Mouse (Mus musculus) cortical plate, adult 2 months (tissue): ENCODE measurements around the gene Phf21a. TPM values are rescaled to one million over a fixed set of nuclear protein-coding genes. Genes with fewer than 3 reads are reported as not detected.

Experiments used
- H3K27ac ChIP-seq: fragments of 200-500 bp; 2 replicates; pipeline ENCODE4 v1.5.1; 2012; ENCODE audit warnings: low read length, control low read depth, inconsistent platforms; ENCODE audit not compliant: insufficient read depth
- H3K4me1 ChIP-seq: fragments of 200-500 bp; 2 replicates; pipeline ENCODE4 v1.6.1; 2011; ENCODE audit warnings: low read length; ENCODE audit not compliant: control insufficient read depth, insufficient read depth
- H3K4me3 ChIP-seq: fragments of 200-500 bp; 2 replicates; pipeline ENCODE4 v1.5.1; 2011; ENCODE audit warnings: mild to moderate bottlenecking, low read length, control low read depth; ENCODE audit not compliant: insufficient read depth
- CTCF ChIP-seq: fragments of 200-500 bp; IDR thresholded peaks from 2 replicates; pipeline ENCODE4 v1.5.1; 2011; ENCODE audit warnings: mild to moderate bottlenecking, control low read depth, low read length; ENCODE audit not compliant: insufficient read depth; ENCODE audit errors: extremely low read depth
- POLR2A ChIP-seq: fragments of 200-500 bp; IDR thresholded peaks from 2 replicates; pipeline ENCODE4 v1.6.1; 2011; ENCODE audit warnings: mild to moderate bottlenecking, low read length, control low read depth; ENCODE audit not compliant: insufficient read depth; ENCODE audit errors: extremely low read depth
- polyA plus RNA-seq: library from polyadenylated mRNA; depleted of rRNA; stranded (reverse); fragments of >200 nt; gene quantifications from 2 replicates; pipeline ENCODE4 v1.2.3, GENCODE M21; 2012; rRNA removed

Gene Phf21a
- polyA plus RNA-seq, 1 experiment = 47.1 TPM

GRCm38 (mm10) chr2:92403776-92404319 is 310.9 kb downstream of the Phf21a start:
- Histone ChIP-seq H3K27ac (peak overlapping the region; percentile 11; the same call in 1 of the 2 replicates), H3K4me1 (peaks cover 6% of the 10 kb centered on the region; the same call in 1 of the 2 replicates), H3K4me3 (no peak overlapping the region)
- TF ChIP-seq POLR2A = no peak
- no peak for TF ChIP-seq CTCF

GRCm38 (mm10) chr2:92404737-92405136 is 311.8 kb downstream of the Phf21a start:
- Histone ChIP-seq H3K4me3 (no peak overlapping the region), H3K27ac (no peak overlapping the region), H3K4me1 (peaks cover 6% of the 10 kb centered on the region; the same call in 1 of the 2 replicates)
- TF ChIP-seq CTCF = no peak
- no peak for TF ChIP-seq POLR2A

- Histone ChIP-seq H3K4me3 (no peak overlapping the region), H3K4me1 (peaks cover 6% of the 10 kb centered on the region; the same call in 1 of the 2 replicates), H3K27ac (no peak overlapping the region)
- TF ChIP-seq POLR2A (no peak), CTCF (no peak)
These were observed 312.8 kb downstream of the Phf21a start for GRCm38 (mm10) chr2:92405687-92406086.

GRCm38 (mm10) chr2:92408309-92409045 is 315.6 kb downstream of the Phf21a start:
- TF ChIP-seq CTCF (no peak), POLR2A (no peak)
- no peak overlapping the region for H3K4me3 ChIP-seq
- peak overlapping the region; percentile 3; the same call in 1 of the 2 replicates for H3K27ac ChIP-seq
- peaks cover 3% of the 10 kb centered on the region; the same call in 1 of the 2 replicates for H3K4me1 ChIP-seq

- TF ChIP-seq CTCF (no peak), POLR2A (no peak)
- Histone ChIP-seq H3K4me1 (no peaks in the 10 kb centered on the region), H3K27ac (no peak overlapping the region), H3K4me3 (no peak overlapping the region)
These were observed 318.8 kb downstream of the Phf21a start for GRCm38 (mm10) chr2:92411705-92412104.

Other genes starting within 250 kb of the Phf21a start
- 32.9 and 45.0 TPM in 2 replicates for gene Chrm4, start 165.9 kb upstream of the Phf21a start, polyA plus RNA-seq
- 38.2 and 38.5 TPM in 2 replicates for gene Mdk, start 160.8 kb upstream of the Phf21a start, polyA plus RNA-seq
- not detected in 2 replicates for gene Gm9821, start 147.4 kb upstream of the Phf21a start, polyA plus RNA-seq
- gene Dgkz, start 117.3 kb upstream of the Phf21a start, polyA plus RNA-seq = 550 and 668 TPM in 2 replicates
- 0.74 and 0.98 TPM in 2 replicates for gene Creb3l1, start 68.6 kb upstream of the Phf21a start, polyA plus RNA-seq